Mouse (Mus musculus): ENCODE measurements at regions not wholly inside any gene's neighbourhood (a gene's known extent, or its start where the extent isn't known, plus 50 kb on each side); places are given as distances from the start of the nearest gene placed in this dataset.

DNA sequence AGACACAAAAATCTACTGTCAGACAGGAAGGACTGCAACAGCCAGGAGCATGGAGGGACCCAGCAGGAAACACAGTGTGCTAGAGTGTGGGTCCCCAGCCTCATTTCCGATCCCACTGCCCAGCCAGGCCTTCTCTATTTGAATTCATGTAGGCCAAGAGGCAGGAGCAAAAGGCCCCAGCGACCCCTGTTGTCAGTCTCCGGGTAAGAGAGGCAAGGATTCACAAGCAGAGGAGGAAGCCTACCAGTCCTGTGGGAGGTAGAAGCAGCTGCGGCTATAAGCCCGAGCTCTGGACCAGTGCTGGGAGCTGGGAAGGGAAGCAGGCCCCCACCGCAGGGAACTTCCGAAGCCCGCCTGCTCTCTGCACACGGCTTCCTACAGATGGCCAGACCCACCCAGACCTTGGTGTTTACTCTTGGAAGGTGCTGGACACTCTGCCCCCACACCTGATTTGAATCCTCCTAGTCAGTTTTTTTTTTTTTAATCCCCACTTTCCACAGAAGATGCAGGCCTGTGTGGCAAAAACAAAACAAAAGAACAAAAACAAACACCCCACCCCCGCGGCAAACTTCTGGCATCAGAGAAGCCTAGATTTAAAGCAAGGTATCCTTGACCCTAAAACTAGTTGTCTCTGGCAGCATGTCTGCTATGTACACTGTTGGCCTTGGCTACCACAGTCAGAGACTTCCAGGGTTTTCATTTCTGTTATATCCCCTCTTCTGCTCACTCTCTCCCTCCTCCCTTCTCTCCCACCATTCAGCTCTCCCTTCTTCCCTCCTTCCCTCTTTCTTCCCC, 420.6 kb upstream of the Trpc7 start:
- no peak for TF ChIP-seq POLR2A (IDR thresholded peaks at IDR 0.05; ENCODE audit: extremely low read depth, insufficient read depth, low read length)
- no peak for TF ChIP-seq CTCF (IDR thresholded peaks at IDR 0.05; ENCODE audit: low read depth, low read length)

All from liver, adult 2 months (tissue).